18 mouse cellular contexts compared by ENCODE assay signal in genomic region chr4:125162701-125163100, GRCm38 (mm10).
"Had no signal": no experiment of that assay in that cellular context is flagged by ENCODE, and none has a peak within 500 bp of the region (broad histone marks: within the 10 kb centered on the region; RNA-seq: fewer than 3 reads in every experiment).

No protein-coding gene starts in this region.

- ATAC-seq: liver, postnatal 0 days; lung, postnatal 0 days had no signal

- H3K36me3 ChIP-seq: liver, embryonic 15.5 days; lung, embryonic 15.5 days; midbrain, embryonic 12.5 days; neural tube, embryonic 12.5 days; stomach, embryonic 15.5 days had no signal

- H3K9ac ChIP-seq: liver, embryonic 15.5 days; liver, postnatal 0 days; lung, embryonic 15.5 days; midbrain, embryonic 12.5 days; neural tube, embryonic 12.5 days; stomach, embryonic 15.5 days had no signal

- H3K9me3 ChIP-seq: liver, embryonic 15.5 days; lung, embryonic 15.5 days; midbrain, embryonic 12.5 days; neural tube, embryonic 12.5 days; stomach, embryonic 15.5 days had no signal

- DNase-seq: liver, postnatal 0 days; lung, adult 2 months; lung, postnatal 14 days; lung, postnatal 36 days; midbrain, embryonic 14.5 days; right cerebral cortex, postnatal 14 days; thymus, adult 18-20 months; thymus, postnatal 25 days; thymus, postnatal 4 days had no signal

- H3K27me3 ChIP-seq: liver, embryonic 15.5 days; lung, embryonic 15.5 days; stomach, embryonic 15.5 days had no signal

- H3K27ac ChIP-seq: liver, embryonic 15.5 days; lung, embryonic 15.5 days; macrophage; midbrain, embryonic 12.5 days; neural tube, embryonic 12.5 days; stomach, embryonic 15.5 days; stomach, postnatal 0 days had no signal

- H3K4me3 ChIP-seq: liver, embryonic 15.5 days; lung, embryonic 15.5 days; megakaryocyte, embryonic 14.5 days; midbrain, embryonic 12.5 days; neural tube, embryonic 12.5 days; stomach, embryonic 15.5 days had no signal

- H3K4me1 ChIP-seq: liver, embryonic 15.5 days; neural tube, embryonic 12.5 days; stomach, embryonic 15.5 days had no signal
